Mouse (Mus musculus) mature B cell (primary cell): ENCODE data around the gene Svs2.
"Not testable (repeated sequence)": the region's sequence is repeated elsewhere in the genome, so short reads cannot be mapped to it uniquely, and the experiment has no call there.

Experiments used
- in situ Hi-C: fragments of 300-500 bp; cut with MboI; formaldehyde crosslinking; loops from 2 replicates; pipeline ENCODE4 v1.14.3; 2019

The Svs2 gene

GRCm38 (mm10) chr2:164238366-164238765 lies at the start of gene Svs2:
TSS of gene Svs2 (minus strand) at chr2:164238466.
- in situ Hi-C loops, result no loop called here

GRCm38 (mm10) chr2:164278359-164278758 lies 40.1 kb upstream of the Svs2 start, which contains the start of gene Svs4:
TSS of gene Svs4 (minus strand) at chr2:164278459.
- in situ Hi-C loops, result no loop called here

- in situ Hi-C loops, result not testable (repeated sequence)
Observed at GRCm38 (mm10) chr2:164256540-164256939, 18.3 kb upstream of the Svs2 start, which contains the start of gene Svs3b. TSS of gene Svs3b (minus strand) at chr2:164256640.

GRCm38 (mm10) chr2:164232671-164233070 lies 5.6 kb downstream of the Svs2 start:
- in situ Hi-C loops, result no loop called here

GRCm38 (mm10) chr2:164228361-164229070 lies 9.8 kb downstream of the Svs2 start:
- in situ Hi-C loops, result no loop called here

- in situ Hi-C loops, result no loop called here
Observed at GRCm38 (mm10) chr2:164221522-164221921, 16.7 kb downstream of the Svs2 start, which contains the start of gene Wfdc15b. TSS of gene Wfdc15b (minus strand) at chr2:164221660.

GRCm38 (mm10) chr2:164219295-164219694 lies 19.0 kb downstream of the Svs2 start:
- in situ Hi-C loops, result no loop called here

- in situ Hi-C loops, result no loop called here
Observed at GRCm38 (mm10) chr2:164212711-164213110, 25.6 kb downstream of the Svs2 start.

GRCm38 (mm10) chr2:164210892-164211291 lies 27.4 kb downstream of the Svs2 start:
- in situ Hi-C loops, result no loop called here

GRCm38 (mm10) chr2:164206676-164207075 lies 31.6 kb downstream of the Svs2 start:
- in situ Hi-C loops, result no loop called here

GRCm38 (mm10) chr2:164206011-164206410 lies 32.3 kb downstream of the Svs2 start:
- in situ Hi-C loops, result not testable (repeated sequence)

- in situ Hi-C loops, result no loop called here
Observed at GRCm38 (mm10) chr2:164199626-164200327, 38.5 kb downstream of the Svs2 start, which contains the start of gene Wfdc15a. TSS of gene Wfdc15a (minus strand) at chr2:164200130.

- in situ Hi-C loops, result no loop called here
Observed at GRCm38 (mm10) chr2:164196700-164196990, 41.6 kb downstream of the Svs2 start.

- in situ Hi-C loops, result no loop called here
Observed at GRCm38 (mm10) chr2:164195971-164196699, 42.1 kb downstream of the Svs2 start.

- in situ Hi-C loops, result no loop called here
Observed at GRCm38 (mm10) chr2:164194959-164195630, 43.2 kb downstream of the Svs2 start.

GRCm38 (mm10) chr2:164192279-164192678 lies 46.0 kb downstream of the Svs2 start:
- in situ Hi-C loops, result no loop called here

- in situ Hi-C loops, result no loop called here
Observed at GRCm38 (mm10) chr2:164190576-164190975, 47.7 kb downstream of the Svs2 start, which contains the start of gene Wfdc12. TSS of gene Wfdc12 (minus strand) at chr2:164190608.

- in situ Hi-C loops, result no loop called here
Observed at GRCm38 (mm10) chr2:164188722-164189121, 49.5 kb downstream of the Svs2 start.
